Mouse (Mus musculus) frontal cortex, postnatal 14 days (tissue): ENCODE measurements around the gene Anxa4.

Experiments used
- DNase-seq, 2 experiments: peaks; one replicate each; pipeline ENCODE4 v3.0.0; 2022; ENCODE audit warnings: low spot score in 2 of 2

The Anxa4 gene

GRCm38 (mm10) chr6:86752843-86753485, 40.4 kb downstream of the Anxa4 start:
- DNase-seq, result no peak

GRCm38 (mm10) chr6:86750961-86751360, 42.4 kb downstream of the Anxa4 start:
- DNase-seq, result no peak

- DNase-seq, result no peak
Measured at GRCm38 (mm10) chr6:86749817-86750216, 43.6 kb downstream of the Anxa4 start.

GRCm38 (mm10) chr6:86747171-86747570, 46.2 kb downstream of the Anxa4 start:
- DNase-seq, result peak in 1 of 2 experiments; percentile 46

GRCm38 (mm10) chr6:86740652-86741051, 52.7 kb downstream of the Anxa4 start:
- no peak for DNase-seq

DNA sequence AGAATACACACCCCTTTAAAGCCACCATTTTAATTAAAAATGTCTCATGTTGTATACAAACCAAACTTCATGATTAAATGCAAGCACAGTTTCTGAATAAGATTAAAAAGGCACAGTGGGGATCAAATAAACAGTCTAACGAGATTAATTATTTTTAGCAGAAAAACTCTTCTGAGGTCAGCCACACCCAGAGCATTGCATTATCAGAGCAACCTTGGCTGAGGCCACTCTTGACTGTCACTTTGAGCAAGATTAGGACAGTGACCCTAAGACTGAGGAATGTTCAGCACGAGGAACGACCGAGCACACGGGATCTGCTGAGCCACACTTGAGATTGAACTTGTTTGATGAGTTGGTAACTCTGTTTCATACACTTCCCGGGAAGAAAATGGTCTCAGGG, 56.6 kb downstream of the Anxa4 start:
- no peak for DNase-seq

- no peak for DNase-seq
Measured at GRCm38 (mm10) chr6:86736313-86736712, 57.1 kb downstream of the Anxa4 start.

DNA sequence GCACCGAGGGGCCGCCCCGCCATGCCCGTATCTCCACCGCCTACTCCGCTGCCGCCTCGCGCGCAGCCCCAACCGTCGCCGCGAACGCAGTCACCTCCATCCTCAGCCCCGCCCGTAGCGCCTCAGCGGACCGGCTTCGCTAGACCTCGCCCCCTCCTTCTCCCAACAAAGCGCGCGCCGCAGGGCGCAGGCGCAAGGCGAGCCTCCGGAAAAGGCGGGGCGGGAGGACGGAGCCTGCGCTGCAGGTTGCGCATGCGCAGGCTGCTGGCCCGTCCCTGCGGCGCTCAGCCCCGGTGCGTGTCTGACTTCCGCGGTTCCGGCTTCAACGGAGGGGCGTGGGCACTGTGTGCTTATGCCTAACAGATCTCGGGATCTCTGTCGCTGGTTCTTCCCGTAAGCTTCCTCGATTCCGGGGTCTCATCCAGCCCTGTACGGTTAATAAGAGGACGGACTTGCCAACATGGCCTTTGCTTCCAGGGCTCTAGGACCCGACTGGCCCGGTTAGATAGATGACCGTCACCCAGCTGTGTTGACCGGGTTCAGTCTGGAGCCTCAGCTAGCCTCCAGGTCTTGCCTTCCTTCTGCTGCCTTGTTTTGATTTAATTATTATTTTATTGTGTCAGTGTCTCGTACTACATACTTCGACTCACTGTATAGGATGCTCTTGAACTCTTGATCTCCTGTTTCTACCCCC, 60.1 kb downstream of the Anxa4 start, which contains the start of gene Gmcl1:
Gmcl1 (minus strand) TSS at position 201 of the 694 bp plus-strand sequence.
- DNase-seq, result peak; percentile 80 to 84

- DNase-seq, result peak; percentile 22 to 37
Measured at GRCm38 (mm10) chr6:86732276-86733173, 60.9 kb downstream of the Anxa4 start.

DNA sequence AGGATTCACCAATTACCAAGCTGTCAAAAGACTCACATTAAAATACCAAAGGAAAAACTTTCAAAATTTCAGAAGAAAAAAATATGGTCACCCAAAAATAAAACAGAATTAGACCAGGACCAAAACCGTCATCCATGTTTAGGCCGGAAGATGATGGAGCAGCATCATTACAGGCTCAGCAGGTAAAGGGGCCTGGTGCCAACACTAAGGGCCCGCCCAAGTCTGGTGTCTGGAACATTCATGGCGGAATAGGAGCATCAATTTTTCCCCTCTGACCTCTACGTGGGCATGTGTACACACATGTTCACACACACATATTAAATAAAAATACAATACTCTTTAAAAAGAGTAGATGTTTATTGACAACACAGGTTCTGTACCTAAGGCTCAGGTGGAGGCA, 64.7 kb downstream of the Anxa4 start:
- DNase-seq, result no peak

DNA sequence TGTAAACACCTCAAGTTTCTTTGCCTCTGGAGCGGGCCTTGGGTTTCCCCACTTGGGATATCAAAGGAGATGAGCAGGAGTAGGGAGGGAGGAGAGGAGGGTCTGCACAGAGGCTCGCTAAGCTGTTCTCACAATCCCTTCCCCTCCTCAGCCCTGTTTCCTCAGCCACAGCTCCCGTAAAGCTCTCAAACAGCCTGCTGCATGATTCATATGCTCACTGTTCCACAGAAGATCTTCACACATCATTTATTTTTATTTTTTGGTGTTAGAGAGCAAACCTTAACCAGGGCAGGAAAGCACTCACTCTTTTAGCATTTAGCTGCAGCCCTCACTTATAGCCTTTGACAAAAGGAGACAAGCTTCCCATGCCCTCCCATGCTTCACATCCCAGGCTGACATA, 71.4 kb downstream of the Anxa4 start:
- no peak for DNase-seq

DNA sequence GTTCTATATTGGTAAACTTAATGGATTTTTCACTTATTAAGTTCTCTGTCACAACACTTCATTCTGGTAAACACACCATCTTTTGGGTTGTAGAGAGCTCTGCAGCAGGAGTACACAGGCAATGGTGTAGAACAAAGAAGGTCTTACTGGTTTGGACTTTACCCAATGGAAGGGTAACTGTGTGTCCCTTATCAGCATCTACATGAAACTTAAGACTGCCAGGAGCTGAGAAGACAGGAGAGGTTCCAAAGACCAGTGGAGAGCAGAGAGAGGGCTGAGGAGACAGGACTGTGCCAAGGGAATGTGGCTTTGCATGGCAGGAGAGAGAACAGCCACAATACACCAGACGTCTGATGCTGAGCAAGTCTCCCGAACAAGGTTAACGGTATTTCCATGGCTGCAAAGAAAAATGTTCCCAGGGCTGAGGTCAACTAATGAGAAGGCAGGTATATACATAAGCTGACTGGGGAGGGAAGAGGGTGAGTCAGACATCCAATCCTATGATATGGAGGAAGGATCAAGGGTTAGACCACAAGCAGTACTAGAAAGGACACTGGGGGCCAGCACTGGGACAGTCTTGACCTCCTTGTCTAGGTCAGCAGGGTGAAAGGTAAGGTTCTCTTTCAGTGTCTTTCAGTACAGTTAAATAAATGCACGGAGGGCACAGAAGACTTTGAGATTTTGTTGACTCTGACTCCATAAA, 85.2 kb downstream of the Anxa4 start:
- DNase-seq, result no peak

- no peak for DNase-seq
Measured at GRCm38 (mm10) chr6:86702577-86702976, 90.8 kb downstream of the Anxa4 start.

DNA sequence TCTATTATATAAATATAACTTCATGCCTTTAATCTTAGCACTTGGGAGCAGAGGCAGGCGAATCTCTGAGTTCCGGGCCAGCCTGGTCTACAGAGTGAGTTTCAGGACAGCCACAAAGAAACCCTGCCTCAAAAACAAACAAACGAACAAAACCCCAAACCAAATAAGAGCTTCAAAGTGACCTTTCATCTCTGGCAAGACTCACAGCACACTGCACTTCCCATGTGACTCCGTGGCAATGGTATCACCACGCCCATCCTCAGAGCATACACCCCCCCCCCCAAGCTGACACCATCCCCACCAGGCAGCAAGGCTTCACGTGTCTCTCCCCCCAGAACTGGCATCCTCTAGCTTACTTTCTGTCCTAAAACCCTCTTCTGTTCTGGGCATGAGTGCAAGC, 95.5 kb downstream of the Anxa4 start:
- no peak for DNase-seq

DNA sequence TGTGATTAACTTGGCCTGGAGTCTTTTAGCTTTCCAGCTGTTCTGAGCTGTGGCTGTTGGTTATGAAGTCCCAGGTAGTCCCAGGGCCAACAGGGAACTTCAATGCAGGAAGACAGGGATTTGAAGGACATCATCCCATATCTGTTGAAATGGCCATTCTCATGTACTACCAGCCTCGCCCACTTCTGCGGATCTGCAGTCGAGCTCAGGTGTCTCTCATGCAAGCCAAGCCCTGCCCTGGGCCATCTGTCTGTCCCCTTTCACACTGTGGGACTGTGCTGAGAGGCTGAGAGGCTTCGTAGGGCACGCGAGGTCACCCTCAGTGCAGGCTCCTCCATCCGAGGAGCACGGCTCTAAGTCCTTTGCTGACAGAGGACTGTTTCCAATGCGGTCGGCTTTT, 97.2 kb downstream of the Anxa4 start:
- DNase-seq, result no peak

DNA sequence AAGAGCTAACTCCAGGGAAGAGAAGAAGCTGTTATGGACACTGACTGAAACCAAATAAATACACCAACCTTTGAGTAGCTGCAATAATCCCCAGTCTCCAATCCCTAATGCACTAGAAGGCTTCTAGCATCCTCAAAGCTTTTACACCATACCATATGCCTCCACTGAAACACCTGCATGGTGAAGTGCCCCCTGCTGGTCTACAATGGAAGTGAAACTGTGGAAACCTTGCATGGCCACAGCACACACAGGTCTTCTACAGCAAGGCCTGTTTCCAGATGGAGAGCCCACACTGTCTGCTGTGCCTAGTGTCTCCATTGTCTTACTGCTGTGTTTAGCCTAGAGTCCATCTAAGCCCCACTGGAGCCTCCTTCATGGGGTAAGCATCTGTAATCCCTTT, 98.9 kb downstream of the Anxa4 start:
- DNase-seq, result peak in 1 of 2 experiments; percentile 27

GRCm38 (mm10) chr6:86689671-86690070, 103.7 kb downstream of the Anxa4 start:
- no peak for DNase-seq

GRCm38 (mm10) chr6:86686971-86687370, 106.4 kb downstream of the Anxa4 start:
- DNase-seq, result no peak
